Mouse (Mus musculus) adrenal gland, postnatal 14 days (tissue): Measurements from ENCODE around the gene Catsper4. TPM values are rescaled to one million over a fixed set of nuclear protein-coding genes. Genes with fewer than 3 reads are reported as not detected.

Experiments used
- DNase-seq: peaks from one replicate; pipeline ENCODE4 v3.0.0; 2021; ENCODE audit warnings: mixed read lengths
- total RNA-seq: library from RNA; stranded (reverse); gene quantifications from 2 replicates; pipeline ENCODE4 v1.2.3, GENCODE M21; 2021

The Catsper4 gene
- total RNA-seq, 1 experiment from 2014 or later = not detected

- DNase-seq = peak; percentile 18
Measured at GRCm38 (mm10) chr4:134181825-134182224, 45.4 kb downstream of the Catsper4 start.

GRCm38 (mm10) chr4:134181112-134181511 lies 46.1 kb downstream of the Catsper4 start:
- no peak for DNase-seq

DNA sequence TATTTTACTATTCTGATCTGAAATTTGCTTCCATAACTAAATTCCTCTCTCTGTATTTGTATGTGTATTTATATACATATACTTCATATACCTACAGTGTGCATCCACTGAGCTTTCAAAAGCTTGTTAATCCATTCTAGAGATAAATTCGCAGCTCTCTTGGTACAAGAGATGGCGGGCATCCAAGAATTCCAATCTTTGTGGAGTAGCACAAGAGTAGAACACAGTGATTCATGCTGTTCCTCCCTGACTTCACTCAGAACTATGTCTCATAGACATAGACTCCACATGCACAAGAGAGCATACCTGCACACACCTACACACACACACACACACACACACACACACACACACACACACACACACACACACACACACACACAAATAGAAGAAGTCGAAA lies 54.8 kb downstream of the Catsper4 start:
- peak; percentile 42 for DNase-seq

- no peak for DNase-seq
Measured at GRCm38 (mm10) chr4:134166906-134167305, 60.3 kb downstream of the Catsper4 start.

- DNase-seq = no peak
Measured at GRCm38 (mm10) chr4:134165548-134166465, 61.4 kb downstream of the Catsper4 start.

DNA sequence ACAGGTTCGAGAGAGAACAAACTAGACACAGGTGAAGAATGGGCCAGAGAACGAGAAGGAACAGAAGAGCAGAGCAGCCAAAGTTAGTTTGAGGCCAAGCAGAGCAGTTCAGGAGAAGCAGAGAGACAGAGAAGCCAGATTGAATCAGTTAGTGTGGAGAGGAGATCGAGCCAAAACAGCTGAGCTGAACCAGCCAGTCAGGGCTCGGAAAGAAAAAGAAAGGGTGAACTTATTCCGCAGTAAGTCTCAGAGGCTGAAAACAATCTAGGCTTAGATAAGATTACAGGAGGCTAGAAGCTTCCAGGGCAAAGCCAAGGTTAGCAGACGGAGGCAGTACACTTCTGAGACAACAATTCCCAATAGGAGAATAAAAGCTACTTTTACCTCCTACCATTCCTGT lies 62.2 kb downstream of the Catsper4 start:
- peak; percentile 38 for DNase-seq

GRCm38 (mm10) chr4:134164591-134164990 lies 62.6 kb downstream of the Catsper4 start:
- DNase-seq = no peak

Other genes with a start within 250 kb of the Catsper4 start
- 32.1 and 35.2 TPM in 2 replicates for gene Dhdds, start 226.5 kb downstream of the Catsper4 start, total RNA-seq
- gene Lin28a, start 208.5 kb downstream of the Catsper4 start, total RNA-seq = not detected in 2 replicates
- gene Zfp683, start 173.5 kb downstream of the Catsper4 start, total RNA-seq = 0.26 TPM in 1 of 2 replicates, not detected in the other
- not detected in 2 replicates for gene Crybg2, start 166.6 kb downstream of the Catsper4 start, total RNA-seq
- gene Cd52, start 132.3 kb downstream of the Catsper4 start, total RNA-seq = 9.3 and 78.8 TPM in 2 replicates
- 6.2 and 8.4 TPM in 2 replicates for gene Ubxn11, start 124.8 kb downstream of the Catsper4 start, total RNA-seq
- 79.0 and 117 TPM in 2 replicates for gene Sh3bgrl3, start 98.6 kb downstream of the Catsper4 start, total RNA-seq
- gene Cep85, start 40.3 kb downstream of the Catsper4 start, total RNA-seq = 20.6 and 24.6 TPM in 2 replicates
- not detected in 2 replicates for gene Gm7534, start 24.4 kb downstream of the Catsper4 start, total RNA-seq
- gene Cnksr1, start 11.0 kb upstream of the Catsper4 start, total RNA-seq = 0.15 TPM in 1 of 2 replicates, not detected in the other
- not detected in 2 replicates for gene E130218I03Rik, start 16.3 kb upstream of the Catsper4 start, total RNA-seq
- 8.4 and 9.7 TPM in 2 replicates for gene Zfp593, start 18.2 kb upstream of the Catsper4 start, total RNA-seq
- gene Gm30191, start 19.6 kb upstream of the Catsper4 start, total RNA-seq = not detected in 2 replicates
- 11.4 and 13.8 TPM in 2 replicates for gene Grrp1, start 26.7 kb upstream of the Catsper4 start, total RNA-seq
- gene Pdik1l, start 60.5 kb upstream of the Catsper4 start, total RNA-seq = 18.1 and 20.7 TPM in 2 replicates
- gene Trim63, start 87.7 kb upstream of the Catsper4 start, total RNA-seq = not detected in 2 replicates
- gene Slc30a2, start 115.8 kb upstream of the Catsper4 start, total RNA-seq = 13.4 and 18.8 TPM in 2 replicates
- 0.96 and 1.7 TPM in 2 replicates for gene Extl1, start 156.5 kb upstream of the Catsper4 start, total RNA-seq
- gene Pafah2, start 168.9 kb upstream of the Catsper4 start, total RNA-seq = 15.9 and 21.2 TPM in 2 replicates
- gene Stmn1, start 240.9 kb upstream of the Catsper4 start, total RNA-seq = 118 and 119 TPM in 2 replicates